Mouse (Mus musculus): ENCODE measurements around the gene Ebpl.

Gene Ebpl

GRCm38 (mm10) chr14:61360131-61360980, at the start of gene Ebpl:
Gene Ebpl (minus strand): TSS chr14:61360439.
- peak; percentile 96 for DNase-seq (ENCODE audit: inconsistent ontology term)

DNA sequence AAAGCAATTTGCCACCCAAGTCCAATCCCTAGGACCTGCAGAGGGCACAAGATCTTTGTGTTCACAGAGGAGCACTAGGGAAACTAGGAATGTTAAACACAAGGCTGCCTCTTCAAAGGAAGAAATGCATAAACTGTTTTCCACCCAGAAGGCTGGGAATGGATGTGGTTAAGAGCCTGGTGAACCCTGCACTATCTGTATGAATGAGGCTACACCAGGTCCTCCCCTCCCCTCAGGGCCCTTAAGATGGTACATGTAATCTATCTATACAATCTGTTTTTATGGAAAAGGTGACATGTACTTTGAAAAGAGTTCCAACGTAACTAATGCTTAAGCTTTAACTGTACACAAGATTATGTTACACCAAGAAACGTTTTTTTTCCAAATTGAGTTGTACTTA, 49.8 kb upstream of the Ebpl start:
- no peak for DNase-seq (ENCODE audit: inconsistent ontology term)

GRCm38 (mm10) chr14:61407055-61407454, 46.8 kb upstream of the Ebpl start:
- DNase-seq (ENCODE audit: inconsistent ontology term): no peak

- no peak for DNase-seq (ENCODE audit: inconsistent ontology term)
Observed at GRCm38 (mm10) chr14:61405761-61406160, 45.5 kb upstream of the Ebpl start.

- DNase-seq (ENCODE audit: inconsistent ontology term): no peak
Observed at GRCm38 (mm10) chr14:61404941-61405340, 44.7 kb upstream of the Ebpl start.

DNA sequence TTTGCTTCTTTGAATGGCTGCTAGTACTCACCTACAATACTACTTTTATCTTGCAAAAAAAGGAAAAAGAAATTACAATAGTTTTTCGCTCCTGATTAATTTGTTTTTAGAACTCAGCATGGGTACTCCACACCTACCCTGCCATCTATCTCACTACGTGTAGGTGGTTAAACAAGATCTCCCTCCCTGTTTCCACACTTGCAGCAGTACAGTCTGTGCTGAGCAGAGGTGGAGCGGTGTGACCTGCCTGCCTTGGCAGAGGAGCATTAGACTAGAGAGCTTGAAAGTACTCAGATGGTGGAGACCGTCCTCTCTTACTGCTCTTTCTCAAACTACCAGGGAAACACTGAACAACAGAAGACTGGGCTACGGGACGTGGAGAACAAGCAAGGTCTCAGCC, 34.5 kb upstream of the Ebpl start:
- DNase-seq (ENCODE audit: inconsistent ontology term): no peak

DNA sequence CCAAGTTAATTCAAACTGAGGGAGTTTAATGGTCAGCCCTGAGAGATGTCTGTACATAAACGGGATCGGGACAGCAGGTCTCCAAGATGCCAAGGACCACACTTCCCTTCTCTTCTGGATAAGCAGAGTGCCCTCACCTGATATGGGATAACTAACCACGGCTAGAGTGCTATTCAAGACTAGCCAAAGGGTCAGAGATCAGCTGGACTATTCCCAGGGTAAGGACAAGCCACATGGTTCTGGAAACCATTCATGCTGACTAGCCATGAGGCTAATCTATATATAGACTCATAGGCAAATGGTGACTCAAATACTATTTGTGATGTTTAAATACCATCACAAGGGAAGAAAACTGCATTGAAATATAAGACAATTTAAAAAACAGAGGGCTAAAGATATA, 30.3 kb upstream of the Ebpl start:
- no peak for DNase-seq (ENCODE audit: inconsistent ontology term)

GRCm38 (mm10) chr14:61367290-61367689, 7.1 kb upstream of the Ebpl start:
- no peak for DNase-seq (ENCODE audit: inconsistent ontology term)

DNA sequence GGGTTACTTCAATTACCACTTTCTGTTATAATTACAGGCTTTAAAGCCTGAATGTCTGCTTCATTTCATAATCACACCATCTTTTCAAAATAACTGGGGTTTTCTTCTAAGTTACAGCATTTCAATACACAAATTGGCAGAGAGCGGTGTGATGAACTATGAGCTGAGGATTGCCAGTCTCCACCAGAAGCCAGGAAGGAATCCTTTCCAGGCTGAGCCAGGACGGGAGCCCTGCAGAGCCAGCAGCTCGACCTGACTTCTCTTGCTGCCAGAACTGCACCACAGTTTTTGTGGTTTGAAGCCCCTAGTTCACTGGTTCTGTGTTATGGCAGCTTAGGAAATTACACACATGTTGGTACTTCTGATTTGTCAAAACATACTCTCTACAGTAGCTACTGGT, 4.4 kb upstream of the Ebpl start:
- peak; percentile 24 for DNase-seq (ENCODE audit: inconsistent ontology term)

GRCm38 (mm10) chr14:61363734-61364133, 3.5 kb upstream of the Ebpl start:
- DNase-seq (ENCODE audit: inconsistent ontology term): no peak

DNA sequence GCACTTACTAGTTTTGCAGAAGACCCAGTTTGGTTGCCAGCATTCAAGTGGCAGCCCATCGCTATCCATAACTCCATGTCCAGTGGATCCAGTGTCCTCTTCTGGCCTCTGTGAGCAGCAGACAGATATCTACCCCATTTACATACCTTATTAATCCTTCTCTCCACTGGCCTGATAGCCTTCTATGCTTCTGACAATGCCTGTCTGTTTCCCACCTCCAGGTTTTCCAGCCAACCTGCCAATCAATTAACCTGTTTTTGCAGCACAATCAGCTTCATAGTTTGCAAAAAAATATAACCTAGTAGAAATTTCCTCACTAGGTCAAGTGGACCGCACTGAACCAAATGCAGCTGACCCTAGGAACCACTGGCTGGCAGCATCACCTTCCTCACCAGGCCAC, 2.0 kb upstream of the Ebpl start:
- no peak for DNase-seq (ENCODE audit: inconsistent ontology term)

DNA sequence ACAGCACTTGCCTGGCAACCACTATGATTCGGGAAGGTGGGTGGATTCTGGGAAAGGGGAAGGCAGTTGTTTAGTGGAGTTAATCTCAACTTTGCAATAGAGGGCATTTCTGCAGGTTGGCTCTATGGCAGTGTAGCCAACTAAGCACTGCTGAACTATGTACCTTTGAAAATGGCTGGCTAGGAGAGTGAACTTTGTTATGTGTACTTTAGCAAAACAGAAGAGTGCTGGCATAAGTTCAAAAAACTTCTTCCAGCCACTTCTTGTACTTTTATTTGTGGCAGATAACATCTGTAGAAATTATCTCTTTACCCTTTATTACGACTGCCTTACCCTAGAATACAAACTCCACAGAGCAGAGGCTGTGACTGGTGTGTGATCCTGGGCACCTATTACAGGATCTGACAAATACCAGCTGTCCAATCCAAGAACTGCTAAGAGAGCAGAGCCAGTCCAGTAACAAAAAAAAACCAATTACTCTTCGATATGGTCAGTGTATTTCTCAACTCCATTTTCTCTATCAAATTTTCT, 807 bp upstream of the Ebpl start:
- DNase-seq (ENCODE audit: inconsistent ontology term): no peak

- DNase-seq (ENCODE audit: inconsistent ontology term): no peak
Observed at GRCm38 (mm10) chr14:61354251-61355235, 5.7 kb downstream of the Ebpl start.

- DNase-seq (ENCODE audit: inconsistent ontology term): no peak
Observed at GRCm38 (mm10) chr14:61350808-61351207, 9.4 kb downstream of the Ebpl start.

DNA sequence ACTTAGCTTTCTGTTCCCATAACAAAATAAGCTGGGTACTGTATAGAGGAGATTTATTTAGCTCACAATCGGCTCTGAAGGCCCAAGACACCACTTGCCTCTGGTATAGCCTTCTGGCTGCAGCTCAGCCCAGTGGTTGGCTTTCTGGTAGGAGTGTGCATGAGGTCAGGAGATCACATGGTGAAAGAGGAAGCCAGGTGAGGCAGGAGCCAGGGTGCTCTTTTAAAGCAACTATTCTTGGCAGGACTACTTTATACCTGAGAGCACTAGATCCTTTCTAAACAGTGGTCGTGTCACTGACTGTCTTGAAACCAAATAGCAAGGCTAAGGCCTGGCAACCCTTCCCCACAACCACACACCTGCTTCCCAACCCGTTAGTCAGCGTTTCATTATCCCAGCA, 10.4 kb downstream of the Ebpl start:
- no peak for DNase-seq (ENCODE audit: inconsistent ontology term)

- peak; percentile 34 for DNase-seq (ENCODE audit: inconsistent ontology term)
Observed at GRCm38 (mm10) chr14:61346827-61347698, 13.2 kb downstream of the Ebpl start.

DNA sequence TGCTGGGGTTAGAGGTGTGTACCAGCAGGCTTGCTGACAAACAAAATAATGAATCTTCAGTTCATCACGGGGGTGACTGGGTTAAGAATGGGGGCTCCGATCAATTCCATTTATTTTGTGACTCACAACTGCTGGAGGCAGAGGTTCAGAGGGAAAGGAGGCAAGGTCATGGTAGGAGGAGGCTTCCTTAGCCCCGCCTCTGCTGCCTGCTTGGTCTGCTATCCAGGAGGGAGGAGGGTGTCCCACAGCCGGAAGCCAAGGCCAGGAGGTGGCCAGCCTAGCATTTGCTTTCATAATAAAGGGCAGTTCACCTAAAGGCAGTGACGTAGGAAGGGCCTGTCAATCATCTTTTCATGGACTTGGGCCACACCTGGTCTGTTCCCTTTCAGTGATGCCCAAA, 15.6 kb downstream of the Ebpl start:
- DNase-seq (ENCODE audit: inconsistent ontology term): no peak

GRCm38 (mm10) chr14:61339381-61339780, 20.9 kb downstream of the Ebpl start:
- no peak for DNase-seq (ENCODE audit: inconsistent ontology term)

GRCm38 (mm10) chr14:61330996-61331561, 29.2 kb downstream of the Ebpl start:
- peak; percentile 77 for DNase-seq (ENCODE audit: inconsistent ontology term)

GRCm38 (mm10) chr14:61330591-61330990, 29.6 kb downstream of the Ebpl start:
- peak; percentile 79 for DNase-seq (ENCODE audit: inconsistent ontology term)
